Mouse (Mus musculus) hindbrain, embryonic 15.5 days (tissue): ENCODE results near the gene Lin52. TPM values are rescaled to one million over a fixed set of nuclear protein-coding genes. Genes with fewer than 3 reads are reported as not detected.

Source experiments
- ATAC-seq: fragments of 200-750 bp; cut with Nextera tagmentation; 2 replicates; pipeline ENCODE4 v1.8.0; 2017; ENCODE audit warnings: low read depth, moderate number of reproducible peaks, moderate TSS enrichment; ENCODE audit not compliant: low FRiP score
- H3K27ac ChIP-seq: fragments of 300-500 bp; sonication (generic); replicated peaks from 2 replicates; pipeline ENCODE4 v1.5.1; 2015; ENCODE audit warnings: mild to moderate bottlenecking, inconsistent platforms
- H3K27me3 ChIP-seq: fragments of 300-500 bp; sonication (generic); 2 replicates; pipeline ENCODE4 v1.6.1; 2015; ENCODE audit warnings: control low read depth, inconsistent platforms
- H3K36me3 ChIP-seq: fragments of 300-500 bp; sonication (generic); 2 replicates; pipeline ENCODE4 v1.6.1; 2015; ENCODE audit warnings: control low read depth, inconsistent platforms
- H3K4me1 ChIP-seq: fragments of 300-500 bp; sonication (generic); replicated peaks from 2 replicates; pipeline ENCODE4 v1.6.1; 2015; ENCODE audit warnings: control low read depth, inconsistent platforms
- H3K4me2 ChIP-seq: fragments of 300-500 bp; sonication (generic); 2 replicates; pipeline ENCODE4 v1.6.1; 2015; ENCODE audit warnings: moderate library complexity, mild to moderate bottlenecking, inconsistent platforms
- H3K4me3 ChIP-seq: fragments of 300-500 bp; sonication (generic); 2 replicates; pipeline ENCODE4 v1.5.1; 2015; ENCODE audit warnings: mild to moderate bottlenecking, inconsistent platforms
- H3K9ac ChIP-seq: fragments of 300-500 bp; sonication (generic); 2 replicates; pipeline ENCODE4 v1.6.1; 2015; ENCODE audit warnings: inconsistent platforms
- H3K9me3 ChIP-seq: fragments of 300-500 bp; sonication (generic); 2 replicates; pipeline ENCODE4 v1.6.1; 2016; ENCODE audit warnings: control low read depth, inconsistent platforms
- WGBS: fragments of 180-500 bp; shearing (Covaris S2); methylation state at CpG from one replicate; pipeline ENCODE4 v1.1.7; 2015; 5-methylcytosine and 5-hydroxymethylcytosine counted together
- polyA plus RNA-seq: library from polyadenylated mRNA; unstranded; fragments of >200 nt; fragmentation: Nextera tagmentation; extraction: Ambion mirVana; gene quantifications from 2 replicates; pipeline ENCODE4 v1.2.1, GENCODE M21; 2015

Lin52 gene
- 31.2 and 32.6 TPM in 2 replicates for polyA plus RNA-seq

- H3K36me3 ChIP-seq, result no peaks in the 10 kb centered on the region
- H3K4me2 ChIP-seq, result peak within 1 kb of the TSS; percentile 97
- ATAC-seq, result peak; percentile 99
- H3K27ac ChIP-seq, result peak within 1 kb of the TSS; percentile 85
- peaks cover 27% of the 10 kb centered on the region for H3K4me1 ChIP-seq
- no peaks in the 10 kb centered on the region for H3K27me3 ChIP-seq
- H3K9ac ChIP-seq, result peak within 1 kb of the TSS; percentile 67
- under 1% methylated on average over 49 of the region's 49 CpGs for WGBS
- H3K9me3 ChIP-seq, result no peaks in the 10 kb centered on the region
- H3K4me3 ChIP-seq, result peak within 1 kb of the TSS; percentile 59
Observed at GRCm38 (mm10) chr12:84450718-84451646, at the start of gene Lin52, which contains the start of gene Aldh6a1. TSS of gene Lin52 (plus strand) at chr12:84451422. TSS of gene Aldh6a1 (minus strand) at chr12:84451004.

GRCm38 (mm10) chr12:84402923-84403322 is 48.3 kb upstream of the Lin52 start:
- no peak overlapping the region for H3K4me2 ChIP-seq
- WGBS, result 85% methylated on average over 9 of the region's 9 CpGs
- H3K27ac ChIP-seq, result no peak overlapping the region
- no peaks in the 10 kb centered on the region for H3K9me3 ChIP-seq
- H3K9ac ChIP-seq, result no peak overlapping the region
- no peaks in the 10 kb centered on the region for H3K36me3 ChIP-seq
- peaks cover 4% of the 10 kb centered on the region for H3K4me1 ChIP-seq
- no peak for ATAC-seq
- H3K4me3 ChIP-seq, result no peak overlapping the region
- no peaks in the 10 kb centered on the region for H3K27me3 ChIP-seq

GRCm38 (mm10) chr12:84404541-84404940 is 46.7 kb upstream of the Lin52 start:
- no peaks in the 10 kb centered on the region for H3K36me3 ChIP-seq
- ATAC-seq, result no peak
- no peak overlapping the region for H3K4me3 ChIP-seq
- H3K4me2 ChIP-seq, result no peak overlapping the region
- H3K27ac ChIP-seq, result no peak overlapping the region
- no peak overlapping the region for H3K9ac ChIP-seq
- H3K9me3 ChIP-seq, result no peaks in the 10 kb centered on the region
- peaks cover 10% of the 10 kb centered on the region for H3K4me1 ChIP-seq
- no peaks in the 10 kb centered on the region for H3K27me3 ChIP-seq
- WGBS, result 72% methylated on average over 6 of the region's 6 CpGs

- ATAC-seq, result no peak
- no peaks in the 10 kb centered on the region for H3K9me3 ChIP-seq
- WGBS, result 62% methylated on average over 4 of the region's 4 CpGs
Observed at GRCm38 (mm10) chr12:84407259-84407658, 44.0 kb upstream of the Lin52 start.

GRCm38 (mm10) chr12:84407874-84408818 is 43.1 kb upstream of the Lin52 start:
- peak overlapping the region; percentile 77 for H3K9ac ChIP-seq
- H3K4me3 ChIP-seq, result peak overlapping the region; percentile 72
- 1% methylated on average over 44 of the region's 52 CpGs for WGBS
- peak overlapping the region; percentile 92 for H3K27ac ChIP-seq
- no peaks in the 10 kb centered on the region for H3K9me3 ChIP-seq
- peak; percentile 76 for ATAC-seq
- H3K27me3 ChIP-seq, result no peaks in the 10 kb centered on the region
- H3K4me1 ChIP-seq, result peaks cover 11% of the 10 kb centered on the region
- no peaks in the 10 kb centered on the region for H3K36me3 ChIP-seq
- H3K4me2 ChIP-seq, result peak overlapping the region; percentile 83

More at GRCm38 (mm10) chr12:84407259-84407658, 44.0 kb upstream of the Lin52 start:
- no peak overlapping the region for H3K4me3 ChIP-seq
- H3K4me2 ChIP-seq, result no peak overlapping the region
- no peak overlapping the region for H3K9ac ChIP-seq
- H3K36me3 ChIP-seq, result no peaks in the 10 kb centered on the region
- H3K27me3 ChIP-seq, result no peaks in the 10 kb centered on the region
- peaks cover 11% of the 10 kb centered on the region for H3K4me1 ChIP-seq
- H3K27ac ChIP-seq, result no peak overlapping the region

- H3K27me3 ChIP-seq, result no peaks in the 10 kb centered on the region
- H3K4me3 ChIP-seq, result peak within 1 kb of the TSS; percentile 72
- no peaks in the 10 kb centered on the region for H3K36me3 ChIP-seq
- peaks cover 11% of the 10 kb centered on the region for H3K4me1 ChIP-seq
- 1% methylated on average over 58 of the region's 63 CpGs for WGBS
- H3K4me2 ChIP-seq, result peak within 1 kb of the TSS; percentile 83
- H3K9ac ChIP-seq, result peak within 1 kb of the TSS; percentile 77
- peak; percentile 95 for ATAC-seq
- peak within 1 kb of the TSS; percentile 92 for H3K27ac ChIP-seq
- no peaks in the 10 kb centered on the region for H3K9me3 ChIP-seq
Observed at GRCm38 (mm10) chr12:84408819-84409507, 42.3 kb upstream of the Lin52 start, which contains the start of the genes Entpd5 and Bbof1. TSS of gene Entpd5 (minus strand) at chr12:84409029. TSS of gene Bbof1 (plus strand) at chr12:84409071.

- Histone ChIP-seq H3K9ac (peak within 1 kb of the TSS; percentile 51), H3K27ac (peak within 1 kb of the TSS; percentile 84), H3K4me2 (peak within 1 kb of the TSS; percentile 82), H3K9me3 (no peaks in the 10 kb centered on the region), H3K36me3 (no peaks in the 10 kb centered on the region), H3K27me3 (no peaks in the 10 kb centered on the region), H3K4me1 (peaks cover 7% of the 10 kb centered on the region; the same call in 1 of the 2 replicates), H3K4me3 (peak within 1 kb of the TSS; percentile 59)
- ATAC-seq, result peak; percentile 95
- WGBS, result 3% methylated on average over 50 of the region's 50 CpGs
Observed at GRCm38 (mm10) chr12:84416834-84417604, 34.2 kb upstream of the Lin52 start, which contains the start of gene Rnf113a2. TSS of gene Rnf113a2 (plus strand) at chr12:84417196.

GRCm38 (mm10) chr12:84417605-84417922 is 33.7 kb upstream of the Lin52 start:
- WGBS, result 36% methylated on average over 18 of the region's 18 CpGs
- Histone ChIP-seq H3K9me3 (no peaks in the 10 kb centered on the region), H3K9ac (peak overlapping the region; percentile 51), H3K4me3 (peak overlapping the region; percentile 59), H3K36me3 (no peaks in the 10 kb centered on the region), H3K4me1 (peaks cover 7% of the 10 kb centered on the region; the same call in 1 of the 2 replicates), H3K27me3 (no peaks in the 10 kb centered on the region), H3K27ac (peak overlapping the region; percentile 84), H3K4me2 (peak overlapping the region; percentile 82)
- no peak for ATAC-seq

GRCm38 (mm10) chr12:84423990-84424389 is 27.2 kb upstream of the Lin52 start:
- 53% methylated on average over 3 of the region's 3 CpGs for WGBS

GRCm38 (mm10) chr12:84429825-84430224 is 21.4 kb upstream of the Lin52 start:
- peaks cover 34% of the 10 kb centered on the region for H3K36me3 ChIP-seq
- H3K27ac ChIP-seq, result no peak overlapping the region
- H3K9ac ChIP-seq, result no peak overlapping the region
- no peak overlapping the region for H3K4me3 ChIP-seq
- H3K4me2 ChIP-seq, result no peak overlapping the region
- H3K4me1 ChIP-seq, result no peaks in the 10 kb centered on the region
- 93% methylated on average over 2 of the region's 2 CpGs for WGBS
- H3K27me3 ChIP-seq, result no peaks in the 10 kb centered on the region
- H3K9me3 ChIP-seq, result no peaks in the 10 kb centered on the region
- ATAC-seq, result no peak

More at GRCm38 (mm10) chr12:84423990-84424389, 27.2 kb upstream of the Lin52 start:
- no peak overlapping the region for H3K4me3 ChIP-seq
- no peaks in the 10 kb centered on the region for H3K4me1 ChIP-seq
- H3K4me2 ChIP-seq, result no peak overlapping the region
- H3K9me3 ChIP-seq, result no peaks in the 10 kb centered on the region
- H3K9ac ChIP-seq, result no peak overlapping the region
- H3K27ac ChIP-seq, result no peak overlapping the region
- 0 out of 2 replicates have a peak, but pooled peaks cover 5% of the 10 kb centered on the region for H3K36me3 ChIP-seq
- H3K27me3 ChIP-seq, result no peaks in the 10 kb centered on the region
- ATAC-seq, result no peak
